Mouse (Mus musculus) ovary, adult 10 weeks (tissue): Measurements from ENCODE around the gene Bcas3. TPM values are rescaled to one million over a fixed set of nuclear protein-coding genes. Genes with fewer than 3 reads are reported as not detected.

Experiments used
- polyA plus RNA-seq: library from polyadenylated mRNA; stranded (reverse); fragments of 350-450 nt; fragmentation: Illumina TruSeq; extraction: RNeasy Lipid Tissue Mini Kit (QIAGEN cat#74804); gene quantifications from one replicate; pipeline ENCODE4 v1.2.3, GENCODE M21; 2014

Bcas3 gene
- 12.7 TPM for polyA plus RNA-seq

DNA sequence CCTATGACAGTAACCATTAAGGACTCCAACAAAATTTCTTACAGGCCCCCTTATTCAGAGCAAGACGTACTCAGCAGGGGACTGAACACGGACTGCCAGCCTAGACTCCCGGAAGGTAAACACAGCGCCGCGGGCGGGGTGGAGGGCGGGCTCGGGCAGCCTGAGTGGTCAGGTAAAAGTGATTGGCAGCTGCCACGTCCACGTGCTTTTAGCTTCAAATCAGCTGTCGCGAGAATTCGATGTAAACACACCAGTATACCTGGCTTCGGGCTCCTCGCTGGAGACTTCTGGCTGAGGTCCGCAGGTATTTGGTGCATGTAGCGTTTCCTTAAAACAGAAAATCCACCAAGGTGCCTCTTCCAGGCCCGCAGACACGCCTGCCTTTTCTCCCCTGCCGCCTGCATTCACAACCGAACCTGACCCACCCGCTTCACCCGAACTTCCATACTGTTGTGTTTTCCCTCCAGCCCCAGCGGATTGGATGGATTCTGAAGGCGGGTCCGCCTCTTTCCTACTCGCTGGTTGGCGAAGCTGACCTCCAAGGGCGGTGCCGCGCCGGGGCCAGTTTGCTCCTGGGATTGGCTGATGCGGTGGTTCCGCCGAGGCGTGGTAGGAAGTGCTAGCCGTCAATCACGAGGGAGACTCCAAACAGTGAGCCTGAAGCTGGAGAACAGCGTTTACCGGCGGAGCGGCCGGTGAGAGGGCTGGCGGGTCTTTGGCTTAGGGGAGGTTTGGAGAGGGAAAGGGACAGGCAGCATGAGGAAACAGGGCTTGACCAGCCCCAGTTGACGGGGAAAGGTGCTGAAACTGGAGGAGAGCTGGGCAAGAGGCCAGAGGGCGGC lies at the start of gene Bcas3:
Bcas3 (plus strand) TSS at position 629 of the 842 bp plus-strand sequence.

DNA sequence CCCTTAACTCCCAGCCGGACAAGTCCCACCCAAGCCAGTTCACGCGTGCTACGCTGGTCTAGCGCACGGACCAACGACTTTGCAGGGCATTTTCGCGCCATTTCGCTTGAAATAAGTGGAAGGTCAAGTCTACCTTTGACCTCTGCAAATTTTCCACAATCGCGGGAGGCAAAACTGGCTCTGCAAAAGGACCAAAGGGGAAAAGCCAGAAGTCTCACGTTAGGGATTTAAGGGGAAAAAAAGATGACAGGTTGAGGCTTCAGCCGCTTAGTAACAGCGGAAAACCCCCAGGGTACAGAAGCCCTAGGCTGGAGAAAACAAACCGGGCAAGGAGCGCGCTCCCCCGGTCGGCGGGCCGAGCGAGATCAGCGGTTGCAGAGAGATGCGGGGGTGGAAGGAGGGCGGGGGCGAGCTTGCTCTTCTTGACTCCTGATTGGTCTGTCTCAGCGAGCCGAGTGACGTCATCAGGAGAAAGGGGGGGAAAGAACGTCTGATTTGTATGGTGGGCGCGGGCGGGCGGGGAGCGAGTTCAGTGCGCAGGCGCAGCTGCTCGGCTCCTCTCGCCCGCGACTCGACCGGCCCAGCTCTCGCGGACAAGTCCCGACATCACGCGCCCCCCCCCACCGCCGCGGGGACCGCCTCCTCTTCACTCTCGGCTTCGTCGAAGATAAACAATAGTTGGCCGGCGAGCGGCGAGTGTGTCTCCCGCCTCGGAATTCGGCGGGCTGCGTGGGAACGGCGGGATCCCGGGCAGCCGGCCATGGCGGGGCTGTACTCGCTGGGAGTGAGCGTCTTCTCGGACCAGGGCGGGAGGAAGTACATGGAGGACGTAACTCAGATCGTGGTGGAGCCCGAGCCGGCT lies 42.0 kb upstream of the Bcas3 start, which contains the start of gene Ppm1d:
Ppm1d (plus strand) TSS at position 532 of the 862 bp plus-strand sequence.

DNA sequence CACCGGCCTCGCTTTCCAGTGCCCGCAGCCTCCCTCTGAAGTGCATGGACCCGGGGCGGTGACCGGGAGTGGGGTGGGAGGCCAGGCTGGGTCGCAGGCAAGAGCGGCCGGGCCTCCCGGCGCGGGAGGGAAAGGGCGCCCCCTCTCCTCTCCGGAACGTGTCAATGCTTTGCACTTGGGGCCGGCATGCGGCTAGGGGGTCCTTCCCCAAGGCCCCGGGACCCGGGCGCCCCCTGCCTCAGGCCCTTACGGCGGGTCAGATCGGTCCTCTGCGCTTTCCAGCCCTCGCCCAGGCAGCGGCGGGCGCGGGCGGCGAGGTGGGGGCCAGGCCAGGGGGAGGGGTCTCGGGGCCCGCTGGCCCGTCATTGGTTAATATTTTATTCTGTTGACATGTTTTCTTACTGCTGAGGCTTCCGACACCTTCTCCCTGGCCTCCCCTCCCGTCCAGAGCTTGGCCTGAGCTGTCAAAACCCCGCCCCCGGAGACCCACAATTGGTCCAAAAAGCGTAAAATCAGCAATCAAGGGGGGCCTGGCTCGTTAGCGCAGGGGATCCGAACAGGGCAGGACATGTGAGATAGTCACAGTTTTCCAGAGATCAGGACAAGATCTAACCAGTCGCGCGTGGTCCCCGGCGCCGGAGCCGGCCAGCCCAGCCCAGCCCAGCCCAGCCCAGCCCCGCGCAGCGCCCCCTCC lies 479.4 kb downstream of the Bcas3 start, which contains the start of gene Tbx2:
Tbx2 (plus strand) TSS at position 321 of the 694 bp plus-strand sequence.

GRCm38 (mm10) chr11:85850233-85850632 lies 497.3 kb downstream of the Bcas3 start, which contains the start of gene Gm11444:
Gm11444 (minus strand) TSS chr11:85850333.

Other genes starting within 250 kb of the Bcas3 start
- 77.4 TPM for gene Usp32, start 213.0 kb upstream of the Bcas3 start, polyA plus RNA-seq
- gene 1700125H20Rik, start 182.8 kb upstream of the Bcas3 start, polyA plus RNA-seq, result not detected
- 151 TPM for gene Appbp2, start 118.0 kb upstream of the Bcas3 start, polyA plus RNA-seq
- gene Ppm1d, start 41.9 kb upstream of the Bcas3 start, polyA plus RNA-seq, result 40.4 TPM